Mouse (Mus musculus): ENCODE measurements around the gene Cgref1. TPM values are rescaled to one million over a fixed set of nuclear protein-coding genes. Genes with fewer than 3 reads are reported as not detected.
A peak's percentile ranks its signal among the peaks of the same experiment; 100 is the strongest.

Cgref1 gene
- polyA plus RNA-seq, 1 experiment: 0.76 TPM

- TF ChIP-seq POLR2A (IDR thresholded peaks at IDR 0.05; ENCODE audit: low read depth, low read length): no peak
- no peak for TF ChIP-seq CTCF (IDR thresholded peaks at IDR 0.05; ENCODE audit: extremely low read depth, insufficient read depth, insufficient read length, insufficient replicate concordance)
- no peaks in the 10 kb centered on the region for H3K27me3 ChIP-seq (ENCODE audit: control insufficient read depth, insufficient read depth, low read length)
- no peak for DNase-seq (ENCODE audit: low read depth in 1 of 2, low spot score in 2 of 2)
- 34% methylated on average over 19 of the region's 19 CpGs for WGBS
- peak overlapping the region; percentile 81 for H3K4me3 ChIP-seq (ENCODE audit: extremely low read depth, insufficient read depth, insufficient read length)
- peaks cover 24% of the 10 kb centered on the region for H3K4me1 ChIP-seq (ENCODE audit: control insufficient read depth, insufficient read depth, insufficient read length)
- peak overlapping the region; percentile 72 for H3K27ac ChIP-seq (ENCODE audit: insufficient read depth, low read length)
- peaks cover 24% of the 10 kb centered on the region for H3K36me3 ChIP-seq (ENCODE audit: control insufficient read depth, insufficient read depth, low read length)
Measured at GRCm38 (mm10) chr5:30959198-30959854, 13.9 kb upstream of the Cgref1 start.

- H3K27ac ChIP-seq (ENCODE audit: insufficient read depth, low read length): no peak overlapping the region
- no peaks in the 10 kb centered on the region for H3K27me3 ChIP-seq (ENCODE audit: control insufficient read depth, insufficient read depth, low read length)
- peaks cover 35% of the 10 kb centered on the region for H3K36me3 ChIP-seq (ENCODE audit: control insufficient read depth, insufficient read depth, low read length)
- H3K4me3 ChIP-seq (ENCODE audit: extremely low read depth, insufficient read depth, insufficient read length): no peak overlapping the region
- WGBS: 87% methylated on average over 6 of the region's 6 CpGs
- no peak for TF ChIP-seq CTCF (IDR thresholded peaks at IDR 0.05; ENCODE audit: extremely low read depth, insufficient read depth, insufficient read length, insufficient replicate concordance)
- no peak for TF ChIP-seq POLR2A (IDR thresholded peaks at IDR 0.05; ENCODE audit: low read depth, low read length)
- DNase-seq (ENCODE audit: low read depth in 1 of 2, low spot score in 2 of 2): no peak
- peaks cover 24% of the 10 kb centered on the region for H3K4me1 ChIP-seq (ENCODE audit: control insufficient read depth, insufficient read depth, insufficient read length)
Measured at GRCm38 (mm10) chr5:30957891-30958290, 12.5 kb upstream of the Cgref1 start.

GRCm38 (mm10) chr5:30955751-30956150, 10.4 kb upstream of the Cgref1 start:
- Histone ChIP-seq H3K27ac (ENCODE audit: insufficient read depth, low read length) (no peak overlapping the region), H3K36me3 (ENCODE audit: control insufficient read depth, insufficient read depth, low read length) (peaks cover 35% of the 10 kb centered on the region), H3K4me1 (ENCODE audit: control insufficient read depth, insufficient read depth, insufficient read length) (peaks cover 18% of the 10 kb centered on the region; the same call in 1 of the 2 replicates), H3K4me3 (ENCODE audit: extremely low read depth, insufficient read depth, insufficient read length) (no peak overlapping the region), H3K27me3 (ENCODE audit: control insufficient read depth, insufficient read depth, low read length) (no peaks in the 10 kb centered on the region)
- WGBS: 89% methylated on average over 6 of the region's 6 CpGs
- DNase-seq (ENCODE audit: low read depth in 1 of 2, low spot score in 2 of 2): no peak
- no peak for TF ChIP-seq CTCF (IDR thresholded peaks at IDR 0.05; ENCODE audit: extremely low read depth, insufficient read depth, insufficient read length, insufficient replicate concordance)
- TF ChIP-seq POLR2A (IDR thresholded peaks at IDR 0.05; ENCODE audit: low read depth, low read length): no peak

- DNase-seq (ENCODE audit: low read depth in 1 of 2, low spot score in 2 of 2): no peak
- H3K4me1 ChIP-seq (ENCODE audit: control insufficient read depth, insufficient read depth, insufficient read length): peaks cover 16% of the 10 kb centered on the region; the same call in 1 of the 2 replicates
- no peak overlapping the region for H3K4me3 ChIP-seq (ENCODE audit: extremely low read depth, insufficient read depth, insufficient read length)
- no peak overlapping the region for H3K27ac ChIP-seq (ENCODE audit: insufficient read depth, low read length)
- no peaks in the 10 kb centered on the region for H3K27me3 ChIP-seq (ENCODE audit: control insufficient read depth, insufficient read depth, low read length)
- 91% methylated on average over 9 of the region's 9 CpGs for WGBS
- peaks cover 35% of the 10 kb centered on the region for H3K36me3 ChIP-seq (ENCODE audit: control insufficient read depth, insufficient read depth, low read length)
- no peak for TF ChIP-seq CTCF (IDR thresholded peaks at IDR 0.05; ENCODE audit: extremely low read depth, insufficient read depth, insufficient read length, insufficient replicate concordance)
- TF ChIP-seq POLR2A (IDR thresholded peaks at IDR 0.05; ENCODE audit: low read depth, low read length): no peak
Measured at GRCm38 (mm10) chr5:30954556-30954955, 9.2 kb upstream of the Cgref1 start.

GRCm38 (mm10) chr5:30954065-30954464, 8.7 kb upstream of the Cgref1 start:
- WGBS: 94% methylated on average over 6 of the region's 6 CpGs
- DNase-seq (ENCODE audit: low read depth in 1 of 2, low spot score in 2 of 2): no peak
- Histone ChIP-seq H3K4me1 (ENCODE audit: control insufficient read depth, insufficient read depth, insufficient read length) (peaks cover 15% of the 10 kb centered on the region; the same call in 1 of the 2 replicates), H3K36me3 (ENCODE audit: control insufficient read depth, insufficient read depth, low read length) (peaks cover 35% of the 10 kb centered on the region), H3K27me3 (ENCODE audit: control insufficient read depth, insufficient read depth, low read length) (no peaks in the 10 kb centered on the region), H3K27ac (ENCODE audit: insufficient read depth, low read length) (no peak overlapping the region), H3K4me3 (ENCODE audit: extremely low read depth, insufficient read depth, insufficient read length) (no peak overlapping the region)
- TF ChIP-seq CTCF (IDR thresholded peaks at IDR 0.05; ENCODE audit: extremely low read depth, insufficient read depth, insufficient read length, insufficient replicate concordance): no peak
- no peak for TF ChIP-seq POLR2A (IDR thresholded peaks at IDR 0.05; ENCODE audit: low read depth, low read length)

GRCm38 (mm10) chr5:30952551-30952950, 7.2 kb upstream of the Cgref1 start:
- H3K27me3 ChIP-seq (ENCODE audit: control insufficient read depth, insufficient read depth, low read length): no peaks in the 10 kb centered on the region
- no peak for TF ChIP-seq CTCF (IDR thresholded peaks at IDR 0.05; ENCODE audit: extremely low read depth, insufficient read depth, insufficient read length, insufficient replicate concordance)
- TF ChIP-seq POLR2A (IDR thresholded peaks at IDR 0.05; ENCODE audit: low read depth, low read length): no peak
- 80% methylated on average over 5 of the region's 5 CpGs for WGBS
- DNase-seq (ENCODE audit: low read depth in 1 of 2, low spot score in 2 of 2): no peak
- peaks cover 25% of the 10 kb centered on the region for H3K36me3 ChIP-seq (ENCODE audit: control insufficient read depth, insufficient read depth, low read length)
- peaks cover 3% of the 10 kb centered on the region; the same call in 1 of the 2 replicates for H3K4me1 ChIP-seq (ENCODE audit: control insufficient read depth, insufficient read depth, insufficient read length)
- H3K27ac ChIP-seq (ENCODE audit: insufficient read depth, low read length): no peak overlapping the region
- H3K4me3 ChIP-seq (ENCODE audit: extremely low read depth, insufficient read depth, insufficient read length): no peak overlapping the region

GRCm38 (mm10) chr5:30951706-30952105, 6.3 kb upstream of the Cgref1 start:
- H3K36me3 ChIP-seq (ENCODE audit: control insufficient read depth, insufficient read depth, low read length): peaks cover 25% of the 10 kb centered on the region
- no peak overlapping the region for H3K27ac ChIP-seq (ENCODE audit: insufficient read depth, low read length)
- peaks cover 3% of the 10 kb centered on the region; the same call in 1 of the 2 replicates for H3K4me1 ChIP-seq (ENCODE audit: control insufficient read depth, insufficient read depth, insufficient read length)
- 81% methylated on average over 6 of the region's 6 CpGs for WGBS
- no peak for DNase-seq (ENCODE audit: low read depth in 1 of 2, low spot score in 2 of 2)
- H3K27me3 ChIP-seq (ENCODE audit: control insufficient read depth, insufficient read depth, low read length): no peaks in the 10 kb centered on the region
- no peak overlapping the region for H3K4me3 ChIP-seq (ENCODE audit: extremely low read depth, insufficient read depth, insufficient read length)
- TF ChIP-seq POLR2A (IDR thresholded peaks at IDR 0.05; ENCODE audit: low read depth, low read length) (no peak), CTCF (IDR thresholded peaks at IDR 0.05; ENCODE audit: extremely low read depth, insufficient read depth, insufficient read length, insufficient replicate concordance) (no peak)

All from spleen, adult 2 months (tissue).